Mouse (Mus musculus): ENCODE data around the gene Vwa2.

DNA sequence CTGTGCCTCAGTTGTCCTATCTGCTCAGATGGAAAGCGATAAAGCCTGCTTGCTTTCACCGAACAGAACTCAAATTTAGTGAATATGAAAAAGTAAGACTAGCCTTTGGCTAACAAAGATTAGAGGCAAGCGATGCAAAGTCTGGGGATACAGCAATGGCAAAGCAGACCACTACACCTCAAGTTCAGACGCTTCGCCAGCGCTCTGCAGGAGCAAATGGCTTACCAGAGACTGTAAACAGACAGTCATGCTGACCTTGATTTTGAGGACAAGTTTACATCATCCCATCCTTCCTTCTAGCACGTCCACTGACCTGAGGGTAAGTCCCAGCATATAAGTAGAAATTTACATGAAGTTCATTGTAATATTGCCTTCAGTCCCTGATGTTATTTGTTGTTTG is 72.2 kb downstream of the Vwa2 start:
- no peak for TF ChIP-seq CTCF (conservative IDR thresholded peaks at IDR 0.05 in 1 of 2, IDR thresholded peaks at IDR 0.05 in 1 of 2; ENCODE audit: low read depth in 2 of 2, low read length in 2 of 2)
- TF ChIP-seq ZMIZ1 (IDR thresholded peaks at IDR 0.05; ENCODE audit: low read depth, low read length) = no peak
- no peak for TF ChIP-seq EP300 (IDR thresholded peaks at IDR 0.05; ENCODE audit: low read length)
- TF ChIP-seq POLR2A (IDR thresholded peaks at IDR 0.05; ENCODE audit: low read depth, low read length) = no peak
- no peak for TF ChIP-seq MAFK (IDR thresholded peaks at IDR 0.05; ENCODE audit: insufficient replicate concordance, low read length)
- no peak for TF ChIP-seq ZNF384 (IDR thresholded peaks at IDR 0.05; ENCODE audit: low read depth, low read length)
- no peak for TF ChIP-seq MXI1 (IDR thresholded peaks at IDR 0.05; ENCODE audit: low read depth, low read length)
- no peak for TF ChIP-seq SIN3A (IDR thresholded peaks at IDR 0.05; ENCODE audit: low read length)
- TF ChIP-seq JUN (IDR thresholded peaks at IDR 0.05; ENCODE audit: insufficient read depth, low read depth, low read length) = no peak
- TF ChIP-seq POLR2AphosphoS2 (IDR thresholded peaks at IDR 0.05; ENCODE audit: low read depth, low read length) = no peak
- no peak for TF ChIP-seq MYC (IDR thresholded peaks at IDR 0.05; ENCODE audit: low read depth, low read length)
- TF ChIP-seq NELFE (IDR thresholded peaks at IDR 0.05; ENCODE audit: low read depth, low read length) = no peak

Measured in CH12.LX (cell line).